Mouse (Mus musculus): ENCODE results near the gene Fam136a.
"Not testable (repeated sequence)": the region's sequence is repeated elsewhere in the genome, so short reads cannot be mapped to it uniquely, and the experiment has no call there.

Fam136a gene

GRCm38 (mm10) chr6:86366125-86366852 lies 843 bp downstream of the Fam136a start:
- DNase-seq (ENCODE audit: low read depth, low spot score) = peak; percentile 51

- DNase-seq (ENCODE audit: low read depth, low spot score) = no peak
Observed at GRCm38 (mm10) chr6:86366853-86367249, 1.4 kb downstream of the Fam136a start.

GRCm38 (mm10) chr6:86368479-86368878 lies 3.0 kb downstream of the Fam136a start:
- DNase-seq (ENCODE audit: low read depth, low spot score) = no peak

- DNase-seq (ENCODE audit: low read depth, low spot score) = peak; percentile 35
Observed at GRCm38 (mm10) chr6:86370093-86370713, 4.8 kb downstream of the Fam136a start.

GRCm38 (mm10) chr6:86370764-86371339 lies 5.4 kb downstream of the Fam136a start, which contains the start of gene Snrpg:
Gene Snrpg (plus strand): TSS chr6:86371304.
- DNase-seq (ENCODE audit: low read depth, low spot score) = no peak

GRCm38 (mm10) chr6:86371340-86371911 lies 6.0 kb downstream of the Fam136a start:
- DNase-seq (ENCODE audit: low read depth, low spot score) = peak; percentile 99

- DNase-seq (ENCODE audit: low read depth, low spot score) = no peak
Observed at GRCm38 (mm10) chr6:86371950-86372516, 6.6 kb downstream of the Fam136a start.

- DNase-seq (ENCODE audit: low read depth, low spot score) = no peak
Observed at GRCm38 (mm10) chr6:86373556-86373955, 8.1 kb downstream of the Fam136a start.

GRCm38 (mm10) chr6:86378341-86378740 lies 12.9 kb downstream of the Fam136a start:
- DNase-seq (ENCODE audit: low read depth, low spot score) = no peak

- not testable (repeated sequence) for DNase-seq (ENCODE audit: low read depth, low spot score)
Observed at GRCm38 (mm10) chr6:86380112-86380511, 14.7 kb downstream of the Fam136a start.

- no peak for DNase-seq (ENCODE audit: low read depth, low spot score)
Observed at GRCm38 (mm10) chr6:86382551-86382950, 17.1 kb downstream of the Fam136a start.

GRCm38 (mm10) chr6:86383370-86383769 lies 17.9 kb downstream of the Fam136a start:
- DNase-seq (ENCODE audit: low read depth, low spot score) = no peak

GRCm38 (mm10) chr6:86384692-86385091 lies 19.2 kb downstream of the Fam136a start:
- no peak for DNase-seq (ENCODE audit: low read depth, low spot score)

GRCm38 (mm10) chr6:86385362-86386104 lies 20.1 kb downstream of the Fam136a start:
- DNase-seq (ENCODE audit: low read depth, low spot score) = no peak

- DNase-seq (ENCODE audit: low read depth, low spot score) = no peak
Observed at GRCm38 (mm10) chr6:86387313-86387712, 21.9 kb downstream of the Fam136a start.

- no peak for DNase-seq (ENCODE audit: low read depth, low spot score)
Observed at GRCm38 (mm10) chr6:86388461-86388860, 23.0 kb downstream of the Fam136a start.

GRCm38 (mm10) chr6:86391326-86391725 lies 25.9 kb downstream of the Fam136a start:
- DNase-seq (ENCODE audit: low read depth, low spot score) = no peak

GRCm38 (mm10) chr6:86393187-86393586 lies 27.7 kb downstream of the Fam136a start:
- DNase-seq (ENCODE audit: low read depth, low spot score) = no peak

GRCm38 (mm10) chr6:86394078-86394720 lies 28.8 kb downstream of the Fam136a start:
- DNase-seq (ENCODE audit: low read depth, low spot score) = no peak

- no peak for DNase-seq (ENCODE audit: low read depth, low spot score)
Observed at GRCm38 (mm10) chr6:86395021-86395420, 29.6 kb downstream of the Fam136a start.

GRCm38 (mm10) chr6:86395969-86396368 lies 30.5 kb downstream of the Fam136a start:
- DNase-seq (ENCODE audit: low read depth, low spot score) = no peak

Data from brain, adult 2 months (tissue).